Mouse (Mus musculus) C3H10T1/2 (cell line): ENCODE data around the gene Cypt14. TPM values are rescaled to one million over a fixed set of nuclear protein-coding genes. Genes with fewer than 3 reads are reported as not detected.

Experiments
- polyA plus RNA-seq, 2 experiments: library from polyadenylated mRNA; unstranded; fragments of >200 nt; fragmentation: generic; extraction: Trizol; gene quantifications; one replicate each; pipeline ENCODE4 v1.2.1; 2012; ENCODE audit warnings: missing spikeins in 2 of 2

Gene Cypt14
- not detected for polyA plus RNA-seq

DNA sequence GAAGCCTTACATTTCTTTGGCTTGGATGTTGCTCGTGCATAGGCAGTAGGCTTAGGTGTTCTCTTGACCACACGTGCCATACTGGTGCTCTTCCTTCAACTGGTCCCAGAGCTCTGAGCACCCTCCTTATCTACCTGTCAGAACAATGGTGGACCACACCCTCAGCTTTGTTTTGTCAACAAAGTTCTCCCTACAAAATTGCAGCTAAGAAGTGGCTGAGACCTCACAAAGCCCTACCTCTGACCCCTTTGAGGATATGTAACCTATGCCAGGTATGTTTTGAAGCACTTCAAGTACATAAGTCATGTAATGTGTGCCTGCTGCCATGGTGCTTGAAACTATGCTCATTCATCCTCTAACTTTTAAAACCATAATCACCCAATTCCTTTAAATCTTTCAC is at the start of gene Cypt14:
Gene Cypt14 (minus strand): TSS at position 101 of the 400 bp plus-strand sequence.

